Mouse (Mus musculus): ENCODE data around the gene Ntng1. TPM values are rescaled to one million over a fixed set of nuclear protein-coding genes. Genes with fewer than 3 reads are reported as not detected.

Ntng1 gene
- polyA plus RNA-seq, 1 experiment from 2014 or later: 21.8 TPM

DNA sequence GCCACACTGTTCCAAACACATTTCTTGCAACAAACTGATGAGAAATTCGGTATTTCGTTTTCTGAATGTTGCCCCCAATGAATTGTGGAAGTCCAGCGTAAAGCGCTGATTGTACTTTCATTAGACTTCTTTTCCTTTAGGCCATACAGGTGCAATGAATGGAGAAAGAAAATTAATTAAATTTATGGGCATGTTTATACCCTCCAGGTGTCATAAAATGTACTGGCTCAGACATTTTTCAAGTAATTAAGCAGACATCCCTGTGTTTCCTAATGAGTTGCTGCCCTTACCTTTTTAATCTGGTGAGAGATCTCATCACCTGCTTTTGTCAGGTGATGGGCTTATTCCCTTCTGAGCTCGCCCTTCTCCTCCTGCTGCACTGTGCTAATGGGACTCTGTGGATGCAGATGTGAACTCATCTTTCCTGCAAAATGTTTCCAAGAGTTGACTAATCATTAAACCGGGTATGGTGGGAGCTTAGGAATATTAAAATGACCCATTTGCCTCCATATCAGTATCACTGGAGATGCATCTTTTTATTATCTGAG is 79.0 kb downstream of the Ntng1 start:
- Histone ChIP-seq H3K4me3 (ENCODE audit: low read length) (no peak overlapping the region), H3K36me3 (ENCODE audit: control insufficient read depth, insufficient read depth, low read length) (no peaks in the 10 kb centered on the region), H3K9ac (ENCODE audit: low read depth, low read length) (no peak overlapping the region), H3K9me3 (ENCODE audit: control insufficient read depth, low read length) (no peaks in the 10 kb centered on the region), H3K4me2 (ENCODE audit: low read length) (no peak overlapping the region), H3K27ac (ENCODE audit: low read depth, low read length) (no peak overlapping the region), H3K4me1 (ENCODE audit: control insufficient read depth, insufficient read depth, low read depth, low read length) (no peaks in the 10 kb centered on the region), H3K27me3 (replicated peaks; ENCODE audit: control insufficient read depth, insufficient read depth, low read length) (no peaks in the 10 kb centered on the region)
- WGBS: 80% methylated on average over 6 of the region's 6 CpGs
- ATAC-seq: peak; percentile 56; the same call in 1 of the 2 replicates

- 83% methylated on average over 6 of the region's 6 CpGs for WGBS
- 0 out of 2 replicates have a peak overlapping the region, but pooled peaks have one; percentile 1 for H3K4me2 ChIP-seq (ENCODE audit: low read length)
These were observed 87.9 kb downstream of the Ntng1 start for GRCm38 (mm10) chr3:110055915-110056314.

DNA sequence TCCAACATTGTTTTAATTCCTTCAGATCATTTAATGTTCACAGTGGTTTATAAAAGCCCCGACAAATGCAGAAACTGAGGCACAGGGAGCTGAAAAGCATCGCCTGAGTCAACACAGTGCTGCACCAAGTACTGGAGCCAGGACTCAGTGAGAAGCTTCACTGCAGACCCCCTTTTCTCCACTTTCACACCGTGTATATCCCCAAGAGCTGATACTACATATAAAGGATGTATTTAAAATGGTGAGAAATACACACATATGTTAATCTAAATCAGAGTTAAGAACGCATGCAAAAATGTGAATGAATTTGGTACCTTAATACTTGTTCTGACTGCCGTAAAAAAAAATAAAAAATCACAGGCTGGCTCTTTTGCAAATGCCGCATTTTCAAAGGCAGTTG is 88.4 kb downstream of the Ntng1 start:
- Histone ChIP-seq H3K27ac (ENCODE audit: low read depth, low read length) (no peak overlapping the region), H3K4me2 (ENCODE audit: low read length) (no peak overlapping the region), H3K36me3 (ENCODE audit: control insufficient read depth, insufficient read depth, low read length) (no peaks in the 10 kb centered on the region), H3K4me3 (ENCODE audit: low read length) (no peak overlapping the region), H3K27me3 (replicated peaks; ENCODE audit: control insufficient read depth, insufficient read depth, low read length) (no peaks in the 10 kb centered on the region), H3K4me1 (ENCODE audit: control insufficient read depth, insufficient read depth, low read depth, low read length) (no peaks in the 10 kb centered on the region), H3K9ac (ENCODE audit: low read depth, low read length) (no peak overlapping the region), H3K9me3 (ENCODE audit: control insufficient read depth, low read length) (no peaks in the 10 kb centered on the region; the same call in 1 of the 2 replicates)
- no peak for ATAC-seq
- WGBS: 90% methylated on average over 6 of the region's 6 CpGs

More at GRCm38 (mm10) chr3:110055915-110056314, 87.9 kb downstream of the Ntng1 start:
- no peak for ATAC-seq
- Histone ChIP-seq H3K9me3 (ENCODE audit: control insufficient read depth, low read length) (no peaks in the 10 kb centered on the region; the same call in 1 of the 2 replicates), H3K4me1 (ENCODE audit: control insufficient read depth, insufficient read depth, low read depth, low read length) (no peaks in the 10 kb centered on the region), H3K9ac (ENCODE audit: low read depth, low read length) (no peak overlapping the region), H3K36me3 (ENCODE audit: control insufficient read depth, insufficient read depth, low read length) (no peaks in the 10 kb centered on the region), H3K27me3 (replicated peaks; ENCODE audit: control insufficient read depth, insufficient read depth, low read length) (no peaks in the 10 kb centered on the region), H3K4me3 (ENCODE audit: low read length) (no peak overlapping the region), H3K27ac (ENCODE audit: low read depth, low read length) (no peak overlapping the region)

- Histone ChIP-seq H3K4me2 (ENCODE audit: low read length) (no peak overlapping the region), H3K4me3 (ENCODE audit: low read length) (no peak overlapping the region), H3K9me3 (ENCODE audit: control insufficient read depth, low read length) (no peaks in the 10 kb centered on the region; the same call in 1 of the 2 replicates), H3K9ac (ENCODE audit: low read depth, low read length) (no peak overlapping the region), H3K27ac (ENCODE audit: low read depth, low read length) (no peak overlapping the region), H3K4me1 (ENCODE audit: control insufficient read depth, insufficient read depth, low read depth, low read length) (no peaks in the 10 kb centered on the region), H3K36me3 (ENCODE audit: control insufficient read depth, insufficient read depth, low read length) (no peaks in the 10 kb centered on the region), H3K27me3 (replicated peaks; ENCODE audit: control insufficient read depth, insufficient read depth, low read length) (no peaks in the 10 kb centered on the region)
- no peak for ATAC-seq
- 89% methylated on average over 2 of the region's 2 CpGs for WGBS
These were observed 89.7 kb downstream of the Ntng1 start for GRCm38 (mm10) chr3:110054125-110054524.

GRCm38 (mm10) chr3:110048152-110048551 is 95.7 kb downstream of the Ntng1 start:
- no peaks in the 10 kb centered on the region for H3K27me3 ChIP-seq (replicated peaks; ENCODE audit: control insufficient read depth, insufficient read depth, low read length)
- no peaks in the 10 kb centered on the region for H3K9me3 ChIP-seq (ENCODE audit: control insufficient read depth, low read length)
- WGBS: 64% methylated on average over 6 of the region's 6 CpGs
- no peak overlapping the region for H3K27ac ChIP-seq (ENCODE audit: low read depth, low read length)
- H3K4me3 ChIP-seq (ENCODE audit: low read length): no peak overlapping the region
- H3K4me1 ChIP-seq (ENCODE audit: control insufficient read depth, insufficient read depth, low read depth, low read length): no peaks in the 10 kb centered on the region
- no peak overlapping the region for H3K4me2 ChIP-seq (ENCODE audit: low read length)
- H3K9ac ChIP-seq (ENCODE audit: low read depth, low read length): no peak overlapping the region
- ATAC-seq: no peak
- no peaks in the 10 kb centered on the region for H3K36me3 ChIP-seq (ENCODE audit: control insufficient read depth, insufficient read depth, low read length)

DNA sequence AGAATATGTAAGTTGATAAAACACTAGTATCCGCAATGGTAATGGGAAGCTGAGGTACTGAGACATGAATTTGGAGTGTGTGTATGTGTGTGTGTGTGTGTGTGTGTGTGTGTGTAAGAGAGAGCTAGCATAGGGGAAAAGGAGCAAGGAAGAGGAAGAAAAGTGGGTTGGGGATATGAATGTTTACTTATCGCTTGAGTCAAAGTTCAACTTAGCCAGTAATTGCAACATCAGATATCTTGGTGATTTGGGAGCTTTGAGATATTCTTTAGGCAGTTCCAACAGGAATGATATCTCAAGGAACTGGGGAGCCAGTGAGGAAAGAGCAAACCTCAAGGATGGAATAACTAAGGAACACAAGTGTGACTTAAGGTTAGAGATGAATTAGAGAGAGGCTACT is 97.1 kb downstream of the Ntng1 start:
- Histone ChIP-seq H3K4me3 (ENCODE audit: low read length) (no peak overlapping the region), H3K4me2 (ENCODE audit: low read length) (no peak overlapping the region), H3K27me3 (replicated peaks; ENCODE audit: control insufficient read depth, insufficient read depth, low read length) (no peaks in the 10 kb centered on the region), H3K9me3 (ENCODE audit: control insufficient read depth, low read length) (no peaks in the 10 kb centered on the region), H3K27ac (ENCODE audit: low read depth, low read length) (no peak overlapping the region), H3K4me1 (ENCODE audit: control insufficient read depth, insufficient read depth, low read depth, low read length) (no peaks in the 10 kb centered on the region), H3K9ac (ENCODE audit: low read depth, low read length) (no peak overlapping the region), H3K36me3 (ENCODE audit: control insufficient read depth, insufficient read depth, low read length) (no peaks in the 10 kb centered on the region)
- no peak for ATAC-seq
- WGBS: 96% methylated on average over 2 of the region's 2 CpGs

- Histone ChIP-seq H3K9me3 (ENCODE audit: control insufficient read depth, low read length) (no peaks in the 10 kb centered on the region), H3K4me1 (ENCODE audit: control insufficient read depth, insufficient read depth, low read depth, low read length) (no peaks in the 10 kb centered on the region), H3K27ac (ENCODE audit: low read depth, low read length) (no peak overlapping the region), H3K27me3 (replicated peaks; ENCODE audit: control insufficient read depth, insufficient read depth, low read length) (no peaks in the 10 kb centered on the region), H3K4me3 (ENCODE audit: low read length) (no peak overlapping the region), H3K9ac (ENCODE audit: low read depth, low read length) (no peak overlapping the region), H3K4me2 (ENCODE audit: low read length) (no peak overlapping the region), H3K36me3 (ENCODE audit: control insufficient read depth, insufficient read depth, low read length) (no peaks in the 10 kb centered on the region)
- 92% methylated on average over 2 of the region's 2 CpGs for WGBS
- ATAC-seq: no peak
These were observed 99.6 kb downstream of the Ntng1 start for GRCm38 (mm10) chr3:110044209-110044608.

DNA sequence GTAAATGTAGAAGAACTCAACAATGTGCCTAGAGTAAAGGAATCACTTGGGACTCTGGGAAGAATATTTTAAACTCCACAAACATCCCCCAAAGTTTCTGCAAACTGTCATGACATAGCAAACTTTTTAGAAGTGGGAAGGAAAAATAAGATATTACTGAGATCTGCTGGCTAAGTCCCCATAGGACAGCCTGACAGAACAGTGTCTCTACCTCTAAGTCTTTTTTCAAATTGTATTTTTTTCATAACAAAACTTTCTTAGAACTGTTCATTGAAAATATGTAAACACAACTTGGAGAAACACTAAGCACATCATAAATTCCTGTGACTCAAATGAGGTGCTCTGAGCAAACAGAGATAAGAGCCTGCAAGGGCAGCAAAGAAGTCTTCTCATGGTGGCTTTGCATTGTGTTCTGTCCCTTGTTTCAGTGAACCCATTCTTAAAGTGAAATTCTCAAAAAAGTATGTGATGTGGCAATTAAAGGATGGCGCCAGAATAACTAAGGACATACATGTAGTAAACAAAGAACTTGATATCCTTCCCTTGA is 100.1 kb downstream of the Ntng1 start:
- Histone ChIP-seq H3K4me3 (ENCODE audit: low read length) (no peak overlapping the region), H3K9ac (ENCODE audit: low read depth, low read length) (no peak overlapping the region), H3K27me3 (replicated peaks; ENCODE audit: control insufficient read depth, insufficient read depth, low read length) (no peaks in the 10 kb centered on the region), H3K36me3 (ENCODE audit: control insufficient read depth, insufficient read depth, low read length) (no peaks in the 10 kb centered on the region), H3K27ac (ENCODE audit: low read depth, low read length) (no peak overlapping the region), H3K9me3 (ENCODE audit: control insufficient read depth, low read length) (no peaks in the 10 kb centered on the region), H3K4me1 (ENCODE audit: control insufficient read depth, insufficient read depth, low read depth, low read length) (no peaks in the 10 kb centered on the region), H3K4me2 (ENCODE audit: low read length) (no peak overlapping the region)
- WGBS: 91% methylated on average over 1 of the region's 1 CpGs
- no peak for ATAC-seq

- Histone ChIP-seq H3K9ac (ENCODE audit: low read depth, low read length) (no peak overlapping the region), H3K27ac (ENCODE audit: low read depth, low read length) (no peak overlapping the region), H3K27me3 (replicated peaks; ENCODE audit: control insufficient read depth, insufficient read depth, low read length) (no peaks in the 10 kb centered on the region), H3K4me3 (ENCODE audit: low read length) (no peak overlapping the region), H3K36me3 (ENCODE audit: control insufficient read depth, insufficient read depth, low read length) (no peaks in the 10 kb centered on the region), H3K9me3 (ENCODE audit: control insufficient read depth, low read length) (no peaks in the 10 kb centered on the region), H3K4me2 (ENCODE audit: low read length) (no peak overlapping the region), H3K4me1 (ENCODE audit: control insufficient read depth, insufficient read depth, low read depth, low read length) (no peaks in the 10 kb centered on the region)
- peak; percentile 42; the same call in 1 of the 2 replicates for ATAC-seq
- 45% methylated on average over 18 of the region's 18 CpGs for WGBS
These were observed 120.8 kb downstream of the Ntng1 start for GRCm38 (mm10) chr3:110022783-110023599.

Measured in hindbrain, embryonic 16.5 days (tissue).